8 mouse cellular contexts compared by ENCODE assay signal in the genomic region with DNA sequence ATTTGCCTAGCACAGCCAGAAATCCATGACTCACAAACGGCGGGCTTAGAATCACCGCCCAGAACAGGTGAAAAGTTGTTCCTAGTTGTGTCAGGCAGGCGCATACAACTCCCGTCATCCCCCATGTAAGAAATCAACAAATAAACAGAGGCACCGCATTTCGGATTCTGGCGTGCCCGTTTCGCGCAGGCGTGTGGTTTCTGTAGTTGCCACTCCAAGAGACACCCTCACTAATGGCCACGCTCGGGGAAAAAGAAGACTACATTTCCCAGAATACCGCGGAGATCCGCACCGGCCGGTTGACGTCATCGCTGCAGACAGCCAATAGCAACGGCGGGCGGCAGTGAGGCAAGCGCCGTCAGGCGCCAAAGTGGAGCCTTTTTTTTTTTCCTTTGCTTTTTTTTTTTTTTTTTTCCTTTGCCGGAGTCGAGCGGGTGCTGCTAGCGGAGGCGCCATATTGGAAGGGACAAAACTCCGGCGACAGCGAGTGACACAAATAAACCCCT. TPM values are rescaled to one million over a fixed set of nuclear protein-coding genes. Genes with fewer than 3 reads are reported as not detected.
DNase-seq lines count a peak whose midpoint lies in the region; ATAC-seq lines count a peak whose summit lies in the region.

A gene (plus strand): TSS at position 346 of the 506 bp plus-strand sequence.

- H3K4me3 ChIP-seq in brown adipose tissue, adult 24 weeks (ENCODE audit: insufficient read depth, low read depth, low read length) = peak within 1 kb of the TSS; percentile 82
- H3K4me3 ChIP-seq in heart, embryonic 13.5 days = peak within 1 kb of the TSS; percentile 84
- H3K4me3 ChIP-seq in liver, embryonic 12.5 days = peak within 1 kb of the TSS; percentile 79
- peak within 1 kb of the TSS; percentile 80 for H3K4me3 ChIP-seq in stomach, embryonic 15.5 days (replicated peaks)

- peaks cover 28% of the 10 kb centered on the region for H3K36me3 ChIP-seq in heart, embryonic 13.5 days
- H3K36me3 ChIP-seq in liver, embryonic 12.5 days = peaks cover 22% of the 10 kb centered on the region
- no peaks in the 10 kb centered on the region for H3K36me3 ChIP-seq in stomach, embryonic 15.5 days

- peak within 1 kb of the TSS; percentile 99 for H3K27ac ChIP-seq in brown adipose tissue, adult 24 weeks (replicated peaks; ENCODE audit: low read depth, low read length)
- peak within 1 kb of the TSS; percentile 99 for H3K27ac ChIP-seq in heart, embryonic 13.5 days (replicated peaks)
- peak within 1 kb of the TSS; percentile 95 for H3K27ac ChIP-seq in liver, embryonic 12.5 days
- peak within 1 kb of the TSS; percentile 99 for H3K27ac ChIP-seq in stomach, embryonic 15.5 days

- H3K4me2 ChIP-seq in heart, embryonic 13.5 days = peak within 1 kb of the TSS; percentile 77
- H3K4me2 ChIP-seq in liver, embryonic 12.5 days = peak within 1 kb of the TSS; percentile 87
- peak within 1 kb of the TSS; percentile 64 for H3K4me2 ChIP-seq in stomach, embryonic 15.5 days

- no peaks in the 10 kb centered on the region for H3K9me3 ChIP-seq in heart, embryonic 13.5 days
- no peaks in the 10 kb centered on the region for H3K9me3 ChIP-seq in liver, embryonic 12.5 days (replicated peaks)
- no peaks in the 10 kb centered on the region for H3K9me3 ChIP-seq in stomach, embryonic 15.5 days

- WGBS in heart, embryonic 13.5 days = under 1% methylated on average over 35 of the region's 35 CpGs
- under 1% methylated on average over 35 of the region's 35 CpGs for WGBS in liver, embryonic 12.5 days (ENCODE audit: insufficient replicate concordance)
- under 1% methylated on average over 35 of the region's 35 CpGs for WGBS in stomach, embryonic 15.5 days

- peak within 1 kb of the TSS; percentile 94 for H3K9ac ChIP-seq in heart, embryonic 13.5 days
- H3K9ac ChIP-seq in liver, embryonic 12.5 days = peak within 1 kb of the TSS; percentile 84
- peak within 1 kb of the TSS; percentile 71; the same call in 1 of the 2 replicates for H3K9ac ChIP-seq in stomach, embryonic 15.5 days

- peak; percentile 99 for DNase-seq in CD4-positive, CD25-positive, alpha-beta regulatory T cell, adult 2 months (ENCODE audit: low read depth, low spot score)
- peak; percentile 91 for DNase-seq in fat pad, adult 2 months (ENCODE audit: extremely low read depth, low read depth, low spot score)
- peak; percentile 99 for DNase-seq in kidney, postnatal 10 days
- peak; percentile 98 for DNase-seq in natural killer cell, adult 2 months (ENCODE audit: low spot score in 2 of 2)

- no peaks in the 10 kb centered on the region for H3K4me1 ChIP-seq in brown adipose tissue, adult 24 weeks (ENCODE audit: control insufficient read depth, insufficient read depth, insufficient read length, low read length)
- peaks cover 12% of the 10 kb centered on the region for H3K4me1 ChIP-seq in heart, embryonic 13.5 days
- H3K4me1 ChIP-seq in liver, embryonic 12.5 days = peaks cover 13% of the 10 kb centered on the region
- peaks cover 5% of the 10 kb centered on the region for H3K4me1 ChIP-seq in stomach, embryonic 15.5 days

- H3K27me3 ChIP-seq in heart, embryonic 13.5 days (replicated peaks) = no peaks in the 10 kb centered on the region
- H3K27me3 ChIP-seq in liver, embryonic 12.5 days (replicated peaks) = no peaks in the 10 kb centered on the region
- H3K27me3 ChIP-seq in stomach, embryonic 15.5 days (replicated peaks) = no peaks in the 10 kb centered on the region

- peak; percentile 96 for ATAC-seq in heart, embryonic 13.5 days (ENCODE audit: extremely low read depth, insufficient number of reproducible peaks, low FRiP score, low TSS enrichment)
- peak; percentile 94 for ATAC-seq in liver, embryonic 12.5 days
- ATAC-seq in stomach, embryonic 15.5 days (ENCODE audit: insufficient read depth, low FRiP score, low read depth) = peak; percentile 98

RNA-seq across cellular contexts. Expression of the gene that starts here (rescaled TPM):
- polyA plus RNA-seq in brown adipose tissue, adult 24 weeks (2012; ENCODE audit: insufficient read depth, insufficient read length, missing spikeins) = 13.6 and 15.1 TPM in 2 replicates
- 30.4 and 36.3 TPM in 2 replicates for polyA plus RNA-seq in heart, embryonic 13.5 days (2015; fragmentation: Nextera tagmentation; extraction: Ambion mirVana)
- 21.8 and 24.9 TPM in 2 replicates for polyA plus RNA-seq in liver, embryonic 12.5 days (2016; fragmentation: Nextera tagmentation; extraction: Ambion mirVana)
- polyA plus RNA-seq in stomach, embryonic 15.5 days (2015; fragmentation: Nextera tagmentation; extraction: Ambion mirVana) = 42.5 and 44.3 TPM in 2 replicates

Comparison
In these comparisons a context has a peak if more than half of its experiments do, and no peak if none do; other contexts are left out.
1. Peak in every context shown above with its lines: DNase-seq, ATAC-seq, H3K4me3 ChIP-seq and H3K27ac ChIP-seq.